Mouse (Mus musculus) ES-E14 (cell line): ENCODE measurements around the gene Hvcn1. TPM values are rescaled to one million over a fixed set of nuclear protein-coding genes. Genes with fewer than 3 reads are reported as not detected.

Source experiments
- DNase-seq: peaks from one replicate; pipeline ENCODE4 v3.0.0-alpha.2; 2013; ENCODE audit warnings: low read depth, low spot score
- H3K27ac ChIP-seq: 2 replicates; pipeline ENCODE4 v1.5.1; 2012; ENCODE audit warnings: low read depth, mild to moderate bottlenecking, low read length, moderate library complexity, mixed read lengths; ENCODE audit not compliant: poor library complexity, insufficient read depth, severe bottlenecking
- H3K36me3 ChIP-seq: 2 replicates; pipeline ENCODE4 v1.6.1; 2012; ENCODE audit warnings: mild to moderate bottlenecking, low read length, moderate library complexity, mixed read lengths; ENCODE audit not compliant: control insufficient read depth, poor library complexity, insufficient read depth, severe bottlenecking
- H3K4me1 ChIP-seq, 2 experiments: fragments of 150-350 bp in 1 of 2; sonication (generic) in 1 of 2; 2 replicates each; pipeline ENCODE4 v1.6.1; 2012; ENCODE audit warnings: low read length in 2 of 2, mild to moderate bottlenecking in 1 of 2, mixed read lengths in 1 of 2; ENCODE audit not compliant: control insufficient read depth in 2 of 2, insufficient read depth in 2 of 2, poor library complexity in 1 of 2
- H3K4me3 ChIP-seq, 2 experiments: fragments of 150-350 bp in 1 of 2; sonication (generic) in 1 of 2; 2 replicates each; pipeline ENCODE4 v1.5.1; 2012; ENCODE audit warnings: low read length in 2 of 2, low read depth in 1 of 2, mild to moderate bottlenecking in 1 of 2, mixed read lengths in 1 of 2; ENCODE audit not compliant: insufficient read depth in 1 of 2, poor library complexity in 1 of 2, severe bottlenecking in 1 of 2
- H3K9ac ChIP-seq: 2 replicates; pipeline ENCODE4 v1.6.1; 2012; ENCODE audit warnings: low read depth, mild to moderate bottlenecking, low read length, mixed read lengths; ENCODE audit not compliant: poor library complexity, insufficient read depth, severe bottlenecking
- H3K9me3 ChIP-seq: fragments of 150-350 bp; sonication (generic); 2 replicates; pipeline ENCODE4 v1.6.1; 2012; ENCODE audit warnings: low read depth, mild to moderate bottlenecking, low read length; ENCODE audit not compliant: control insufficient read depth, insufficient read depth
- CHD2 ChIP-seq: IDR thresholded peaks from 2 replicates; pipeline ENCODE4 v1.6.1; 2014; ENCODE audit warnings: mild to moderate bottlenecking, low read depth, low read length, inconsistent platforms
- HCFC1 ChIP-seq: IDR thresholded peaks from 2 replicates; pipeline ENCODE4 v1.6.1; 2012; ENCODE audit warnings: low read length, inconsistent platforms, borderline replicate concordance; ENCODE audit not compliant: insufficient read depth
- MAFK ChIP-seq: IDR thresholded peaks from 2 replicates; pipeline ENCODE4 v1.6.1; 2014; ENCODE audit warnings: mild to moderate bottlenecking, low read depth, low read length, inconsistent platforms; ENCODE audit not compliant: insufficient read depth
- ZC3H11A ChIP-seq: IDR thresholded peaks from 2 replicates; pipeline ENCODE4 v1.6.1; 2012; ENCODE audit warnings: low read depth, mild to moderate bottlenecking, inconsistent platforms, low read length, borderline replicate concordance
- ZNF384 ChIP-seq: IDR thresholded peaks from 2 replicates; pipeline ENCODE4 v1.6.1; 2012; ENCODE audit warnings: low read depth, low read length, inconsistent platforms
- in situ Hi-C, 2 experiments: fragments of 600-800 bp; cut with MboI; formaldehyde crosslinking; loops; one replicate each; pipeline ENCODE4 v1.15.1; 2025; ENCODE audit warnings: low sequenced_read_pairs in 2 of 2, inconsistent platforms in 1 of 2; ENCODE audit not compliant: unreplicated experiment in 2 of 2
- total RNA-seq: library from RNA; depleted of rRNA; stranded (reverse); fragments of 300-350 nt; gene quantifications from 2 replicates; pipeline ENCODE4 v1.2.3, GENCODE M21; 2012

Hvcn1 gene
- total RNA-seq, 1 experiment, result 35.7 TPM

DNA sequence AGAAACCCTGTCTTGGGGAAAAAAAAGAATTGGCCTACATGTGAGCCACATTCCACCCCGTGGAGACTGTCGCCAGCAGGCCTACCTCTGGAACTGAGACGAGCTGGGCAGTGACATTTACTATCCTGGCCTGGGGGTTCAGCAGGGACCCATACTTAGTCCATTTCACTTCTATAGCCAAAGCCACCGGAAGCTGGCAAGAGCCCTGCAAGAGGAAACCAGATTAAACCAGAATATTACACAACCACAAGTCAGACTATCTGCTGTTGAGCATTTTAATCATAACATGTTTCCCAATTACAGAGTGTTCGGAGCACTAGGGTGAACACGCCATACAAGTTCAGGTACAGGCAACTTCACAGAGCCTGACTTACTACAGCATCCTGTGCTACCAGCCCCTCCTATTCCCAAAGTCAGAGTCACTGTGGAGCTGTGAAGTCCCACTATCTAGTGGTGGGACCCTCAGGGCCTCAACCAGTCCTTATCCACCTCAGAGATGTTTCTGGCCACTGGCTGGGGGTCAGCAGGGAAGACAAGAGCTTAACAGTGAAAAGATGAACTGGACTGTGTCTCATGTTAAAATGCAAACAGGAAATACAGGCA lies 36.0 kb downstream of the Hvcn1 start:
- Histone ChIP-seq H3K9ac (no peak overlapping the region), H3K4me1 (no peaks in the 10 kb centered on the region; a peak in 1 of 4 replicates), H3K27ac (no peak overlapping the region), H3K36me3 (peaks cover 27% of the 10 kb centered on the region), H3K9me3 (no peaks in the 10 kb centered on the region), H3K4me3 (no peak overlapping the region)
- in situ Hi-C loops, result no loop called here
- TF ChIP-seq ZC3H11A, result no peak
- TF ChIP-seq MAFK, result no peak
- no peak for DNase-seq

DNA sequence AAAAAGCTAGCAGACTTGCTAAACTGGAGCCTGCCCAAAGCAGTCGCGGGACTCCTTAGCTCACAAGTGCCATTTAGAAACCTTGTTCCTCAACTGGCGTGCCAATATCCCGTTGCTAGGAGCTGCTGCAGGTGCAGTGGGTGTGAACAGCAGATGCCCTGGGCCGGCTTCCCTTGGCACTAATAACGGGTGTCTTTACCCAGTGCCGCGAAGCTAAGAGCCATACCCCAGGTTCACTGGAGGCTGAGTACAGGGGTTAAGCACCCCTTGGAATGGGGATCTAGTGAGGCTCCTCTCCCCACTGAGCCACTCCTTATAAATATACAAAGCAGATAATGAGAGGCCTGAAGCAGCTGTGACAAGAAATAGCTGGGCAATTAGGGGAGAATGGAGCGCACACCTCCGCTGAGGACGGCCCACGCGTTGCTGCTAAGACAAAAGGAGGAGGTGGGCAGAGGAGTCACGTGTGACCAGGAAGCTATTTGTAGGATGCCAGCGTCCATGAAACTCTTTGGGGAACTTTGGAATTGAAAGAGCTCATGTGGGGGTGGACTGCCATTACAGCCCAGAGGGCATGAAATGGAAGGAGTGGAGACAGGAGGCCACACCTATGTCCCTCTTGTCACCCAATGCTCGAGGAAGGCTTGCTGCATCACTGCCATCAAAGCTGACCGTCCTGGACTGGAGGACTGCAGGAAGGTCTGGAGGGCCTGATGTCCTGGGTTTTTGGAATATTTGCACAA lies 37.3 kb downstream of the Hvcn1 start:
- no peaks in the 10 kb centered on the region for H3K9me3 ChIP-seq
- TF ChIP-seq ZC3H11A, result no peak
- TF ChIP-seq HCFC1, result no peak
- TF ChIP-seq ZNF384, result no peak
- H3K36me3 ChIP-seq, result peaks cover 29% of the 10 kb centered on the region
- H3K27ac ChIP-seq, result no peak overlapping the region
- H3K4me3 ChIP-seq, result no peak overlapping the region
- in situ Hi-C loops, result no loop called here
- H3K4me1 ChIP-seq, result no peaks in the 10 kb centered on the region; a peak in 1 of 4 replicates
- no peak overlapping the region for H3K9ac ChIP-seq
- no peak for DNase-seq

- Histone ChIP-seq H3K9me3 (no peaks in the 10 kb centered on the region), H3K9ac (no peak overlapping the region), H3K4me1 (no peaks in the 10 kb centered on the region; a peak in 1 of 4 replicates), H3K27ac (no peak overlapping the region), H3K4me3 (no peak overlapping the region), H3K36me3 (peaks cover 19% of the 10 kb centered on the region)
- no peak for DNase-seq
- in situ Hi-C loops, result no loop called here
- TF ChIP-seq MAFK (no peak), ZC3H11A (no peak), ZNF384 (no peak), HCFC1 (no peak), CHD2 (no peak)
These were observed 38.6 kb downstream of the Hvcn1 start for GRCm38 (mm10) chr5:122245186-122245585.

GRCm38 (mm10) chr5:122246547-122247167 lies 40.1 kb downstream of the Hvcn1 start:
- Histone ChIP-seq H3K36me3 (peaks cover 7% of the 10 kb centered on the region; the same call in 1 of the 2 replicates), H3K4me3 (no peak overlapping the region), H3K9ac (no peak overlapping the region), H3K4me1 (no peaks in the 10 kb centered on the region), H3K27ac (no peak overlapping the region), H3K9me3 (no peaks in the 10 kb centered on the region)
- no peak for TF ChIP-seq HCFC1
- no peak for TF ChIP-seq MAFK
- no peak for TF ChIP-seq ZC3H11A
- TF ChIP-seq CHD2, result no peak
- no peak for TF ChIP-seq ZNF384
- no peak for DNase-seq
- in situ Hi-C loops, result no loop called here
